Mouse (Mus musculus) erythroblast, embryonic 14.5 days (primary cell): Measurements from ENCODE around the gene Ncln.

Experiments
- GATA1 ChIP-seq: IDR thresholded peaks from 2 replicates; pipeline ENCODE4 v1.6.1; 2012; ENCODE audit warnings: low read length, inconsistent platforms, mixed read lengths
- TAL1 ChIP-seq: IDR thresholded peaks from 3 replicates; pipeline ENCODE4 v1.6.1; 2012; ENCODE audit warnings: low read length, inconsistent platforms, mixed read lengths

GRCm38 (mm10) chr10:81485060-81485449, 11.1 kb downstream of the Ncln start:
- TF ChIP-seq GATA1 = no peak
- TF ChIP-seq TAL1 = no peak
